Mouse (Mus musculus) kidney, adult 8-10 months (tissue): Measurements from ENCODE around the gene Iqck.

Experiments
- DNase-seq, 2 experiments: peaks; one replicate each; pipeline ENCODE4 v3.0.0; 2022

Gene Iqck

GRCm38 (mm10) chr7:118991341-118991884 is 135.9 kb downstream of the Iqck start:
- no peak for DNase-seq

DNA sequence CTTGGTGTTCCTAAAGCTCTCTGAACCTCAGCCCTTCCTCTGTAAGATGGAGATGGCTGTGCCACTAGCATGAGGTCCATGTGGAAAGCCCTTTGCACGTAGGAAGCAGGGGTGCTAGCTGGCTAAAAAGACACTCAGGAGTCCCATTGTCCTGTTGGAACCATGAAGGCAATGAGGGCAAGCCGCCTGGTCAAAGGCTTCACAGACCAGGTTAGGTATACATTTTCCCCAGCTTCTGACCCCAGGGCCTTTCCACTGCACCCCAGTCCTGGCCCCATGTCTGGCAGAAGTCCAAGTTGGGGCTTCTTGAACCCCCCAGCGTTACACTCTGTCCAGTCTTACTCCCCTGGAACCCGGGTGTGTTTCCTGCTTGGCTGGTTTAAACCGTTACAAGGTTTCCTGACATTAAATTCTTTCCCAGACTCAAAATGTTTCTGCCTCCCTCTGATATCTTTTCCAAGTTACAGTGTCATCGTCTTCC is 136.6 kb downstream of the Iqck start:
- no peak for DNase-seq

GRCm38 (mm10) chr7:118992623-118993405 is 137.3 kb downstream of the Iqck start:
- DNase-seq: no peak

DNA sequence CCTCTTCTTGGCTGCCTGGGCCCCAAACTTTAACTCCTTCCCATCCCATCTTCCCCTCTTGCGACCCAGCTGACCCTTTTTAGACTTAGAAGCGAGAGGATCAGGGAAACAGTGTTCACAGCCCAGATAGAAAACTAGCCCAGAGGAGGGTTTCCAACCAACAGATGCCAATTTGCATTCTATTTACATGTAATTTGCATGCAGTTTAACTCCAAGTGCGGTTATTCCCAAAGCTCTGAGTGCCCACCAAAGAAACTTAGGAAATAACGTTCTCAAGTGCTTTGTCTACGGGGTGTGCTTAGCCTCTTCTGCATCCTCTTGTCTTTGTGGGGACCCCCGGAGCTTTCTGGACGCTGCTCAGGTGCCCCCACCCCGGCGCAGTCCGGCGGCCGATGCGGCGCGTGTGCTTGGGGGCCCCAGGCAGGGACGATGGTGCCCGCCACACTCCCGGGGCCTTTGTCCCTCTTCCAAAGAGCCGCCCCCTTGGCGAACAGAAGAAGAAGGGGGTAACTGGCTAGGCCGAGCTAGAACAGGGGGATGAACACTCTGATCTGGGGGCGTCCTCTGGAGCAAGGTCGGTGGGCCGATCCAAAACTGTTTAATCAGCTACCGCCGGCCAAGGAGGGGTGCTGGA is 138.2 kb downstream of the Iqck start:
- DNase-seq: no peak

- no peak for DNase-seq
Measured at GRCm38 (mm10) chr7:118994231-118994842, 138.8 kb downstream of the Iqck start.

GRCm38 (mm10) chr7:118995007-118995406 is 139.5 kb downstream of the Iqck start, which contains the start of gene Gprc5b:
Gprc5b (minus strand) TSS chr7:118995211.
- peak; percentile 72 to 79 for DNase-seq

GRCm38 (mm10) chr7:118995671-118996070 is 140.1 kb downstream of the Iqck start:
- no peak for DNase-seq

DNA sequence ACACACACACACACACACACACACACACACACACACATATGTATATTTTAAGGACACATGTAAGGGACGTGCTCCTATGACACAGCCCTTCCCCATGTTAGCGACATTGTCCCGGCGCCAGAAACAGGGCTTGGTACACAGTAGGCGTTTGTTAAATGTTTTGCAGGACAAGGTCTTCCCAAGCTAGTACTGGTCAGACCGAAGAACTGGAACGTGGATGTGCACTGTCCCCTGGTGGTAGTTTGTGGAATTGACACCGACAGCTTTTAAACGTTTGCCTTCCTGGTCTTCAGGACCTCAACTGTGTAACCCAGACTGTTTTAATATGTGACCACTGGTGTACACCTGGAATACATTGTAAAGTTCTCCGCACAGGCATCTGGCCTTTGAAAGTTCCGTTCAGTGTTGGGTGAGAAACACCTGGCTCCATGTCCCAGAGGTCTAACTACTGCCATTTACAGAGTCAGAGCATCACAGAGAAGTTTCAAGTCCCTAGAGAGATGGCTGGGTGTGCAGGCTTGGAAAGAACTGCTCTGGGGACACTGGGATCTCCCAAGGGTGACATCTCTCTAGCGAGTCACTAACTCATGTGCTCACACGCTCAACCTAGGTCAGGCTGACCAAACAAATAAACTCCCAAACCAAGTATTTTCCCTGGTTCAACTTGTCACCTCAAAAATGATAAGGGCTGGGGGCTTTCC is 140.7 kb downstream of the Iqck start:
- DNase-seq: peak; percentile 72 to 89

DNA sequence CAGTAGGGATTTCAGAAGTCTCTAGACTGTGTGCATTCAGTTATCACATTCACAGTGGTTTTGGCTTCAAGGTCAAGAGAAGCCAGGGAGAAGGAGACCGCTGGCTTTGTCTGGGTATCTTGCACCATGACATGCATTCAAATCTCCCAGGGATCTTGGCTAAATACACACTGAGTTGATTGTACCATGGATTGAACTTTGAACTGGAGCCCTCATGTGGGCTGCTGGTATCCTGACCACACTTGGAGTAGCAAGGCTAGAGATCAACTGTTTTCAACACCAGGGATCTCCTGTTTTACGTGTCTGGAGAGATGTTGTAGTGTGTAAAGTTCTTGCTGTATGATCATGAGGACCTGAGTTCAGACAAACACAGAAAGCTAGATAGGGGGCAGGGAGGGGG is 144.3 kb downstream of the Iqck start:
- peak in 1 of 2 experiments; percentile 47 for DNase-seq

- no peak for DNase-seq
Measured at GRCm38 (mm10) chr7:119001965-119002364, 146.4 kb downstream of the Iqck start.

- DNase-seq: peak in 1 of 2 experiments; percentile 46
Measured at GRCm38 (mm10) chr7:119002501-119002900, 146.9 kb downstream of the Iqck start.

DNA sequence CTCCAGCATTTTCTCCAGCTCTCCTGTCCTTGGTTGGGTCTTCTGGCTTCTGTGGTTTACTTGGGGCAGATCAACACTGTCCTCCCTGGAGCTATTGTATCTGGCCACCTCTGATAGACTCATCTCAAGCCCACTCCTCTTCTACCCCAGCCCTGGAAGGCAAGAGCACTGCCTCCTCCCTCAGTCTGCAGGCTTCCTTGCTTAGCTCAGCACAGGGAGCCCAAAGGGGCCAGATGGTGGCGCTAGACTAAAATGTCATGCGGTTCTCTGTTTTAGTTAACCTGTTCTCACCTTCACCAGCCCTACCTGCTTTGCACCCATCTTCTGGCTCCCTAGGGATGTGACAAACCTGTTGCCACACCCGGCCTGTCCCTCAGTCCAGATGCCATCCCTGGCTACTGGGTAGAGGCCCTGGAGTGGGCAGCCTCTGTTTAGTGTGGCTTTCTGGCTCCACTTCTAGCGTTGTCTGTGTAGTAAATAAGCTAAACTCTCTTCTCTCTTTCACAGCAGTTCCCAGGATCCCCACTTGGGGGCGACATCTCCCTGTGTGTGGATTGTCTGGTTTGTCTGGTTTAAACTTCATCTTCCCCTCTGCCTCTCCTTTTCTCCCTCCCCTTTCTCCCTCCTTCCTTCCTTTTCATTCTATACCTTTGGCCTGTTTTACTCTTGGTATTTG is 155.4 kb downstream of the Iqck start:
- DNase-seq: peak; percentile 45 to 81

GRCm38 (mm10) chr7:119015736-119016135 is 160.2 kb downstream of the Iqck start:
- peak in 1 of 2 experiments; percentile 25 for DNase-seq

- DNase-seq: peak in 1 of 2 experiments; percentile 53
Measured at GRCm38 (mm10) chr7:119019537-119019936, 164.0 kb downstream of the Iqck start.
